Mouse (Mus musculus): Measurements from ENCODE around the gene Cobll1. TPM values are rescaled to one million over a fixed set of nuclear protein-coding genes. Genes with fewer than 3 reads are reported as not detected.

The Cobll1 gene
- polyA plus RNA-seq, 1 experiment: 15.0 TPM

DNA sequence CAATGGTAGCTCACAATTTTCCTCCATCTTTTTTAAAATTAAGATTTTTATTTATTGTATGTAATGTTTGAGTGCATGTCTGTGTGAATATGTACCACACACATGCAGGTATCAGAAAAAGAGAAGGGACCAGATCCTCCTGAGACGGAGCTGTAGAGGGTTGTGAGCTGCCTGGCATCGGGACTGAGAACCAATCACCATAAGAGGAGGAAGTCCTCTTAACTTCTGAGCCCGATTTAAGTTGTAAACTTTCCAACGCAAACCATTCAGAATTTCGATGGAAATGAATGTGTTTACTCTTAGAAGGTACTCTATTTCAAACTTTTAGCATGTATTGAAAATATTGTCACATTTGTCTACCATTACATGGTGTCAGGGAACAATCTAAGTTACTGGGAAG, 68.9 kb downstream of the Cobll1 start:
- no peak overlapping the region for H3K27ac ChIP-seq (ENCODE audit: insufficient read depth, low read length)
- no peak overlapping the region for H3K4me3 ChIP-seq (ENCODE audit: insufficient read depth, low read length)
- TF ChIP-seq CTCF (IDR thresholded peaks at IDR 0.05; ENCODE audit: borderline replicate concordance, insufficient read depth, low read length) (no peak), POLR2A (IDR thresholded peaks at IDR 0.05; ENCODE audit: low read depth, low read length) (no peak)
- no peaks in the 10 kb centered on the region for H3K4me1 ChIP-seq (ENCODE audit: control insufficient read depth, insufficient read depth, low read length)

DNA sequence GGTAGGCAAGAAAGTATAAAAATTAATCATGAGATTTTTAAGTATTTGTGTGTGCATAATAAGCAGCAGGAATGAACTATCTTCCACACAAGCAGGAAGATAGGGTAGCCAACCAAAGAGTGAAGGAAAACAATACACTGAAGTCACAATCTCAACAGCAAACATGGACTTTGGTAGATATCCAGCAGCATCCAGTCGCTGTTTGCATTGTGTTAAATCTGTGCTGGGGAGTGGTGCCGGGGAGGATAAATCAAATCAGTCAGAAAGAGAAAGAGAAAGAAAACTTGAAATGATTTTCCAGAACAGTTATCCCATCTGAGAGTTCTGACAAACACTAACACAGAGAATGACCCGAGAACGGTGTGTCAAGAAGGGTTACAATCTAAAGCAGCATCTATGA, 75.2 kb downstream of the Cobll1 start:
- no peak overlapping the region for H3K27ac ChIP-seq (ENCODE audit: insufficient read depth, low read length)
- no peaks in the 10 kb centered on the region for H3K4me1 ChIP-seq (ENCODE audit: control insufficient read depth, insufficient read depth, low read length)
- TF ChIP-seq POLR2A (IDR thresholded peaks at IDR 0.05; ENCODE audit: low read depth, low read length) (no peak), CTCF (IDR thresholded peaks at IDR 0.05; ENCODE audit: borderline replicate concordance, insufficient read depth, low read length) (no peak)
- no peak overlapping the region for H3K4me3 ChIP-seq (ENCODE audit: insufficient read depth, low read length)

DNA sequence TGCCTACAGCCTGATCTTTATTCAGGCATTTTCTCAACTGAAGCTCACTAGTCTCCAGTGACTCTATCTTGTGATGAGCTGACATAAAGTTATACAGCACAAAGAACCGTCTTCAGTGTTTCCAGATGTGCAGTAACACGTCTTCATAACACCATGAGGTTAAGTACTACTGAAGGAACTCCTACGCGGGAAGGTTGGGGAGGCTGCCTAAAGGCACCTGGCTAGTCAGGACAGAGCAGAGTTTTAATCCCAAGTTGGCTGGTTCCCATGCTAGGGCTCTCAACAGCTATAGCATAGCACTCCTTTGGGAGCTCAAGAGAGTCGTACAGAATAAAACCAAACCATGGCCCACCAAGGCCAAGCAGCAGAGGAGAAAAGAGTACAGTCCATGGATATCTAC, 76.6 kb downstream of the Cobll1 start:
- TF ChIP-seq POLR2A (IDR thresholded peaks at IDR 0.05; ENCODE audit: low read depth, low read length) (no peak), CTCF (IDR thresholded peaks at IDR 0.05; ENCODE audit: borderline replicate concordance, insufficient read depth, low read length) (no peak)
- Histone ChIP-seq H3K4me3 (ENCODE audit: insufficient read depth, low read length) (no peak overlapping the region), H3K27ac (ENCODE audit: insufficient read depth, low read length) (no peak overlapping the region), H3K4me1 (ENCODE audit: control insufficient read depth, insufficient read depth, low read length) (no peaks in the 10 kb centered on the region)

DNA sequence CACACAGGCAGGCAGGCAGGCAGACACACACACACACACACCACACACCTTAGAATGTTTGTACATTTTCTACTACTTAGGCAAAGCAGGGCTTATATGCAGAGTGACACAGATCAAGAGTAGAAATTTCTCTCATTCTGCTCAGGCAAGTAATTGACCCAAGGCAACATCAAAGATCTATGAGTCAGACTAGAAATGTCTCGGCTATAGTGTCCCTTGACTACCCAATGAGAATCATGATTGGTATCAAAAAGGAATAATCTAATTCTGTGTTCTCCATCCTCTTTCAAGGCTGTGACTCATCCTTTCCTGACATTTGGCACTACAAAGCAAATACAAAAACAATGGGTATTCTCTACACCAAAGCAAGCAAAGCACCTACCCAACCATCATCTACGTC, 77.5 kb downstream of the Cobll1 start:
- Histone ChIP-seq H3K4me3 (ENCODE audit: insufficient read depth, low read length) (no peak overlapping the region), H3K4me1 (ENCODE audit: control insufficient read depth, insufficient read depth, low read length) (no peaks in the 10 kb centered on the region), H3K27ac (ENCODE audit: insufficient read depth, low read length) (no peak overlapping the region)
- TF ChIP-seq CTCF (IDR thresholded peaks at IDR 0.05; ENCODE audit: borderline replicate concordance, insufficient read depth, low read length) (no peak), POLR2A (IDR thresholded peaks at IDR 0.05; ENCODE audit: low read depth, low read length) (no peak)

DNA sequence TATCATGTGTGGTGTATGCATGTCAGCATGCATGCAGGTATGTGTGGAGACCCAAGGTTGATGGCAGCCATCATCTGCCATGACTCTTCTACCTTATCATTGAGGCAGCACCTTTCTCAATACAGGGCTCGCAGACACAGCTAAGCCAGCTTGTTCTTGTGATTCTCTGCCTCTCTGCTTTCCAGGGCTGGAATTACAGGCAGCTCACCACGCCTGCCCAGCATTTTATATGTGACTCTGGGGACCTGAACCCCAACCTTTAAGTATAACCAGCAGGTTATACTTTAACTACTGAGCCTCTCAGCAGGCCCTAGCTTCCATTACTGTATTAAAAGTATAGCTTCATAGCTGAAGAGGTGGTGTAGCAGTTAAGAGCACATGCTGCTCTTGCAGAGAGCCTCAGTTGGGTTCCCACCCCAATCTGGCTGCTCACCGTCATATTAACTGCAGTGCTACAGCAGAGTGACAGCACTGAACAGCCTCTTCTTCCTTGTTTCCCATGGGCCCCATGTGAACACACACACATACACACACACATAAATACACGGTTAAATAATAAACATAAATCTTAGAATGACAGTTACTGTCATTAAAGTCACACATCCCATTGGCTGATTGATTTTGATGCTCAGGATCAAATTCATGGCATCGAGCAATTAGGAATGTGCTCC, 81.1 kb downstream of the Cobll1 start:
- TF ChIP-seq CTCF (IDR thresholded peaks at IDR 0.05; ENCODE audit: borderline replicate concordance, insufficient read depth, low read length): no peak
- no peak for TF ChIP-seq POLR2A (IDR thresholded peaks at IDR 0.05; ENCODE audit: low read depth, low read length)
- Histone ChIP-seq H3K4me1 (ENCODE audit: control insufficient read depth, insufficient read depth, low read length) (no peaks in the 10 kb centered on the region), H3K27ac (ENCODE audit: insufficient read depth, low read length) (no peak overlapping the region), H3K4me3 (ENCODE audit: insufficient read depth, low read length) (no peak overlapping the region)

DNA sequence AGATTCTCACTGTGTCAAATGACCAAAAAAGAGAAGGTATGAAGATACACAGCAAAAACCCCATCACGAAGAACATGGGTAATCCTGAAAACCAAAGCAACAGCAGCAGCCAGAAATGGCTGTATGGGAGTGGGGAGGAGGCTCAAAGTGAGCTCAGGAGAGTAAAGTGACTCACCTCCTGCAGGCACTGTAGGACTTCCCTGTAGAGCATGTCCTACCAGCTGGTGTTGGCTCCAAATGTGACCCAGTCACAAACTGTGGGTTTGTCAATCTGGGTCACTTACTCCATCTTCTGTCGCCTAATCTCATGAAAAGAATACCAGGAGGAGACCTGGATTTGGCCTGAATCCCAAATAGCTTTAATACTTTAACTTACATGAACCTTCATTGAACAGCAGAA, 81.9 kb downstream of the Cobll1 start:
- TF ChIP-seq CTCF (IDR thresholded peaks at IDR 0.05; ENCODE audit: borderline replicate concordance, insufficient read depth, low read length) (no peak), POLR2A (IDR thresholded peaks at IDR 0.05; ENCODE audit: low read depth, low read length) (no peak)
- no peak overlapping the region for H3K27ac ChIP-seq (ENCODE audit: insufficient read depth, low read length)
- H3K4me1 ChIP-seq (ENCODE audit: control insufficient read depth, insufficient read depth, low read length): no peaks in the 10 kb centered on the region
- H3K4me3 ChIP-seq (ENCODE audit: insufficient read depth, low read length): no peak overlapping the region

DNA sequence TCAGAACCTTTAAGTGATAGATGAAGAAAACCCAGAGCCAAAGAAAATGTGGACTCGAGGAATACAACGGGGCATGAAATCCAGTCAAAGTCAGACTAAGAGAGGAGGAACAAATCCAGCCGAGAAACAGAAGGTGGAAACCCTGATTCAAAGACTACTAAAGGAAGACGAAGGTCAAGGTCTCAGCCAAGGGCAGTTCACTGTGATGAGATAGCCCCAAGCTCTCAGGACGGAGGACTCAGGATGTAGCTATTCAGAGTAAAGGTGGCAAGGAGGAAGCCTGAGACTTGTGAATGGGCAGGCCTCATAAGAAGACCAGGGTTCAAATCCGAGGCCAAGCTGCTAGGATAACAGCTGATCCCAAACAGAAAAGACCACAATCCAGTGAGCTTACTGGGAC, 90.3 kb downstream of the Cobll1 start:
- TF ChIP-seq POLR2A (IDR thresholded peaks at IDR 0.05; ENCODE audit: low read depth, low read length) (no peak), CTCF (IDR thresholded peaks at IDR 0.05; ENCODE audit: borderline replicate concordance, insufficient read depth, low read length) (no peak)
- H3K4me3 ChIP-seq (ENCODE audit: insufficient read depth, low read length): no peak overlapping the region
- no peak overlapping the region for H3K27ac ChIP-seq (ENCODE audit: insufficient read depth, low read length)
- H3K4me1 ChIP-seq (ENCODE audit: control insufficient read depth, insufficient read depth, low read length): no peaks in the 10 kb centered on the region

DNA sequence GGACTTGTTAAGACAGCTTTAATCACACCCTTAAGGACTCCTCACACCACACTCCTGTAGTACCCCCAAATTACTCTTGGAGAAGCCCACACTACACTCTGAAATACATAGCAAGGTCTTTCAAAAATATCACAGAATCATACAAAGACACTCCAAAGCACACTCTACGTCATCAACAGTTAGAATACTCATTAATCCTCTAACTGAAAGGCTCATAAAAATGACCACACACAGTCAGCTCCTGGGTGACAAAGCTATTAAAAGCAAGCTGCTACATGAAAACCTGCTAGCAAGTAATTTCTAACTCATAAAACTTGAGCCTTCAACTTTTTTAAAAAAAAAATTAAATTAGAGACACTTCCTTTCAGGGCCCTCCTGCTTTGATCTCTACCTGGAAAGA, 91.8 kb downstream of the Cobll1 start:
- Histone ChIP-seq H3K27ac (ENCODE audit: insufficient read depth, low read length) (no peak overlapping the region), H3K4me1 (ENCODE audit: control insufficient read depth, insufficient read depth, low read length) (no peaks in the 10 kb centered on the region), H3K4me3 (ENCODE audit: insufficient read depth, low read length) (no peak overlapping the region)
- TF ChIP-seq POLR2A (IDR thresholded peaks at IDR 0.05; ENCODE audit: low read depth, low read length) (no peak), CTCF (IDR thresholded peaks at IDR 0.05; ENCODE audit: borderline replicate concordance, insufficient read depth, low read length) (no peak)

DNA sequence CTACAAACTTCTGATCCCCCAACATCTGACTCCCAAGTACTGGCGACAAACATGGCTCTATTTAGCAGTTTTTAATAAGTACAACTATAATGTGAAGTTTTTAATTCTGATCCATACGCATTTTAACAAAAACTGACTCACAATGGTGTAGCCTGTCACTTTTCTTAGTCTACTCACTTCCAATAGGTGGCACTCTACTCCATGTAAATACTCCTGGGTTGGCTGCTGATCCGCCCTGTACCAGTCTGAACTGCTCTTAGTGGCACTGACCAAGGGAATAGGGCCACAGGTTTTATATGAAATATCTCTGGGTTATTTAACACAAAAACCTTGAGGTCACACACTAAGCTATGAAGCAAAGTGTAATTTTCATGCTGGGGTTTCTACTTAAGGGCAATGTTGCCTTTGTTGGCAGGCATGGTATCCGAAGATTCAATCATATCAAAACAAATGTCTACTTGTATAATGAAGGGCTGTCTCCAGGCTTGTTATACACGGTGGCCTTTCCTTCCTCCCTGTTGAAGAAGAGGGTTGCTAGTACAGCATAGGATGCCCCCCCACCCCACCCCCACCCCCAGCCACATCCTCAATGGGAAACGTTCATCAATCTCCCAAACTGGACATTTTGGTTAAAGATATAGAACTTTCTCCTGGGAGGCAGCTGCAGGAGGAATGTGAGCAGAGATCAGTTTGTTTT, 93.6 kb downstream of the Cobll1 start:
- no peak overlapping the region for H3K4me3 ChIP-seq (ENCODE audit: insufficient read depth, low read length)
- H3K4me1 ChIP-seq (ENCODE audit: control insufficient read depth, insufficient read depth, low read length): peaks cover 1% of the 10 kb centered on the region; the same call in 1 of the 2 replicates
- H3K27ac ChIP-seq (ENCODE audit: insufficient read depth, low read length): no peak overlapping the region
- no peak for TF ChIP-seq CTCF (IDR thresholded peaks at IDR 0.05; ENCODE audit: borderline replicate concordance, insufficient read depth, low read length)
- no peak for TF ChIP-seq POLR2A (IDR thresholded peaks at IDR 0.05; ENCODE audit: low read depth, low read length)

DNA sequence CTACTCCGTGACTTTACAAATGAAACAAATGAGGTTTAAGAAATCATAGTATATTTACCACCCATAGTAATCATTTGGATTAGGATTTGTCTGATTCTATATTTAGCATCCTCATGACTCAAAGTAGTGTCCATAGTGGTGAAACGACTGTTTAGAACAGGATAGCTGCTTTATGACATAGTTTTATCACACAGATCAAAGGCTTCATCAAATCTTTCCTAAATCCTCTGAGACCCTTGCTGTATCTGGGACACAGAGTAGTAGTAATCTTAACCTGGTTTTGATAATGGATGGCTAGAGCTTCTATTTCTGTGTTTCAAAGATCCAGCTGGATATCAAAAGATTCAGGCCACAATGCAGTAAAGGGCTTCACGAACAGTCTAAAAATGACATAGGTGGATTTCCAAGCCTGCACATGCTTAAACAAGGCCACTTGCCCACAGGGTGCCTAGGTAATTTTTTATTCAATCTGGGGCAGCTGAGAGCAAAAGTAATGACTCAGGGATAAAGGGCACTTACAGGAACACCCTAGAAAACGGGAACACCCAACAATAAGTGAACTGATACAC, 98.0 kb downstream of the Cobll1 start:
- TF ChIP-seq POLR2A (IDR thresholded peaks at IDR 0.05; ENCODE audit: low read depth, low read length): no peak
- TF ChIP-seq CTCF (IDR thresholded peaks at IDR 0.05; ENCODE audit: borderline replicate concordance, insufficient read depth, low read length): no peak
- Histone ChIP-seq H3K27ac (ENCODE audit: insufficient read depth, low read length) (no peak overlapping the region), H3K4me3 (ENCODE audit: insufficient read depth, low read length) (no peak overlapping the region), H3K4me1 (ENCODE audit: control insufficient read depth, insufficient read depth, low read length) (peaks cover 2% of the 10 kb centered on the region; the same call in 1 of the 2 replicates)
